Comparison of ENCODE assay signal across 8 mouse cellular contexts in genomic region chr8:107403038-107403781, GRCm38 (mm10). TPM values are rescaled to one million over a fixed set of nuclear protein-coding genes. Genes with fewer than 3 reads are reported as not detected.
A peak's percentile ranks its signal among the peaks of the same experiment; 100 is the strongest.
DNase-seq lines count a peak whose midpoint lies in the region; ATAC-seq lines count a peak whose summit lies in the region.

Gene Nqo1, minus strand, starts transcription at chr8:107403206.

- H3K4me3 ChIP-seq in intestine, embryonic 15.5 days (replicated peaks): peak within 1 kb of the TSS; percentile 31

- no peak within 1 kb of the TSS; the same call in 1 of the 2 replicates for H3K27ac ChIP-seq in intestine, embryonic 15.5 days

- 14% methylated on average over 22 of the region's 22 CpGs for WGBS in intestine, embryonic 15.5 days

- peak; percentile 83 for DNase-seq in adrenal gland, postnatal 10 days
- DNase-seq in embryo, embryonic 9.5 days (ENCODE audit: extremely low spot score): peak; percentile 79
- peak; percentile 55 to 83 for DNase-seq in gastrocnemius, postnatal 4 days (ENCODE audit: low spot score in 2 of 2)
- DNase-seq in left cerebral cortex, postnatal 14 days (ENCODE audit: low spot score in 2 of 2): peak; percentile 70 to 83
- peak; percentile 53 for DNase-seq in right cerebral cortex, postnatal 25 days
- DNase-seq in urinary bladder, postnatal 36 days (ENCODE audit: low spot score in 2 of 2): peak; percentile 71 to 79

- no peaks in the 10 kb centered on the region for H3K9me3 ChIP-seq in intestine, embryonic 15.5 days

- H3K27me3 ChIP-seq in intestine, embryonic 15.5 days (replicated peaks): no peaks in the 10 kb centered on the region

- peaks cover 10% of the 10 kb centered on the region for H3K4me1 ChIP-seq in intestine, embryonic 15.5 days (replicated peaks)

- intact Hi-C loops in left cerebral cortex, postnatal 14 days (cut with DNase I): no loop called here

- no peaks in the 10 kb centered on the region for H3K36me3 ChIP-seq in intestine, embryonic 15.5 days

- no peak within 1 kb of the TSS for H3K9ac ChIP-seq in intestine, embryonic 15.5 days

- peak within 1 kb of the TSS; percentile 63 for H3K4me2 ChIP-seq in intestine, embryonic 15.5 days (replicated peaks)

- peak; percentile 94 for ATAC-seq in intestine, embryonic 15.5 days
- peak; percentile 96 for ATAC-seq in megakaryocyte-erythroid progenitor cell, adult 5-6 weeks (replicated peaks; ENCODE audit: low FRiP score, low TSS enrichment, poor library complexity, severe bottlenecking)

RNA-seq across cellular contexts. Expression of gene Nqo1, which starts in this region (rescaled TPM):
- total RNA-seq in adrenal gland, postnatal 10 days (2021): 1 to 10 TPM; 4.1 to 6.9 TPM
- 1 to 10 TPM; 2.6 to 2.9 TPM for total RNA-seq in gastrocnemius, postnatal 4 days (2021)
- polyA plus RNA-seq in intestine, embryonic 15.5 days (2015; fragmentation: Nextera tagmentation; extraction: Ambion mirVana): 14.4 and 18.2 TPM in 2 replicates
- total RNA-seq in left cerebral cortex, postnatal 14 days (2021): 1 to 10 TPM; 3.2 to 4.1 TPM
- total RNA-seq in megakaryocyte-erythroid progenitor cell, adult 5-6 weeks (2014; fragmentation: Nextera tagmentation): 30.2 TPM in 2 replicates
- total RNA-seq in megakaryocyte-erythroid progenitor cell, adult 5-6 weeks (2017): 18.4 and 30.4 TPM in 2 replicates
